Mouse (Mus musculus) erythroid progenitor cell, adult 5-6 weeks (primary cell): ENCODE measurements around the gene Prss23. TPM values are rescaled to one million over a fixed set of nuclear protein-coding genes. Genes with fewer than 3 reads are reported as not detected.

Source experiments
- ATAC-seq: replicated peaks from 2 replicates; pipeline ENCODE4 v1.8.0; 2016; ENCODE audit warnings: moderate number of reproducible peaks, mild to moderate bottlenecking, moderate TSS enrichment, inconsistent platforms; ENCODE audit not compliant: poor library complexity, low FRiP score, severe bottlenecking
- total RNA-seq, 2 experiments: library from RNA; stranded (forward) in 1 of 2; stranded (reverse) in 1 of 2; fragments of 150-400 nt in 1 of 2; fragments of 186-747, 209-891 nt in 1 of 2; gene quantifications; 2 replicates each; pipeline versions ENCODE4 v1.2.3 to v1.2.4; 2015 to 2017; ENCODE audit warnings: low replicate concordance in 2 of 2

Gene Prss23
- total RNA-seq (2015; ENCODE audit: low replicate concordance) (not detected in 2 replicates), total RNA-seq (2017; ENCODE audit: low replicate concordance) (0.77 TPM in 1 of 2 replicates, not detected in the other)

GRCm38 (mm10) chr7:89526731-89527429 is at the start of gene Prss23:
Gene Prss23, minus strand, starts transcription at chr7:89527187.
- no peak for ATAC-seq

GRCm38 (mm10) chr7:89576127-89576526 is 49.1 kb upstream of the Prss23 start:
- no peak for ATAC-seq

DNA sequence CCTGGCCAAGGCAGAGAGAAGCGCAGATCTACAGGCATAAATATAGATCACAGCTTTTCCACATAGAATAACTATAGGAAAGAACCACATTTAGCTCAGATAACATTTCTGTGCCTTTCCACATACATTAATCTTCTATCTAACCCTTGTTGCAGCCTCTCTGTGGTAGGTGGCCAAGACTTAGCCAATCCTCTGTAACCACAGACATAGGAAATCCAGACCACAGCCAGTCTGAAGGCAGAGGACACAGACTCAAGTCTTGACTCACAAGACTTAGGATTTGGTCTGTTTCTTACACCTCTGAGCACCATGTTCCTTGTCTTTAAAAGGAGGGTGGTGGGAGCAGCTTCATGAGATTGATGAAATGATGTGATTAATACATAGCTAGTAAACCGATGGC is 37.6 kb upstream of the Prss23 start:
- ATAC-seq = no peak

- no peak for ATAC-seq
These were observed 36.5 kb upstream of the Prss23 start for GRCm38 (mm10) chr7:89563501-89563900.

DNA sequence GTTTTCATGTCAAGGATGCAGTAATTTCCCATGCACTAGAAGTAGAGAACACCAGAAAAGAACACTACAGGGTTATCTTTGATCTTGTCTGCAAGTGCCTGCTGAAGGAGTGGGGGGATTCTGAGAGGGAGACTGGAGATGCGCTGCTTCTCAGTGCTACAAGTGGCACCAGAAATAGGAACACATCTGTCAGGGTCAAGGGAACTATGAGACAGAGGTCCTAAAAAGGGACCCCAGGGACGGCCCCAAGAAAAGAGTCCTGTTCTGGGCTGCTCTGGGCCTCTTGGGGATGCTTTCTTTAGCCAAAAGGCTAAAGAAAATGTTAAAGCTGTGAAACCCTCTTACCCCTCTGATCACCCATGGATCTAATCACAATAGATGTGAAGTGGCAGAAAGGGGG is 35.2 kb upstream of the Prss23 start:
- ATAC-seq = no peak

DNA sequence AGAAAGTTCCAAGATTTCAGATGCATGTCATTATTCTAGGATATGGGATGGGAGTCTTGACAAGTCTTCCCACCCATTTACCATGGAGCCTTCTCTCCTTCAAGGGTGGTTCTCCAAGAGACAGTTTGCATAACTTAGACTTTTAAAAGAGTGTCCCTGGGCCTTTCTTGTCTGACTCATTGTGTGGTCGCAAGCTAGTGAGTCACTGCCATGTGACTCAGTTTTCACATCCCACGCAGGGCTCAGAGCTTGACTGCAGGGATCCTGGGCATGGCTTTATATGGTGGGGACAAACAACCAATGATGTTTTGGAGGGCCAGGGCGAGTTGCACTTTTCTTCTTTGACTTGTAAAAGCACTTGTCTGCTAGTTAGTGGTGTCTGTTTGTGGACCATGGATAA is 34.0 kb upstream of the Prss23 start:
- ATAC-seq = no peak

- ATAC-seq = no peak
These were observed 32.6 kb upstream of the Prss23 start for GRCm38 (mm10) chr7:89559633-89560032.

- no peak for ATAC-seq
These were observed 32.1 kb upstream of the Prss23 start for GRCm38 (mm10) chr7:89559105-89559504.

DNA sequence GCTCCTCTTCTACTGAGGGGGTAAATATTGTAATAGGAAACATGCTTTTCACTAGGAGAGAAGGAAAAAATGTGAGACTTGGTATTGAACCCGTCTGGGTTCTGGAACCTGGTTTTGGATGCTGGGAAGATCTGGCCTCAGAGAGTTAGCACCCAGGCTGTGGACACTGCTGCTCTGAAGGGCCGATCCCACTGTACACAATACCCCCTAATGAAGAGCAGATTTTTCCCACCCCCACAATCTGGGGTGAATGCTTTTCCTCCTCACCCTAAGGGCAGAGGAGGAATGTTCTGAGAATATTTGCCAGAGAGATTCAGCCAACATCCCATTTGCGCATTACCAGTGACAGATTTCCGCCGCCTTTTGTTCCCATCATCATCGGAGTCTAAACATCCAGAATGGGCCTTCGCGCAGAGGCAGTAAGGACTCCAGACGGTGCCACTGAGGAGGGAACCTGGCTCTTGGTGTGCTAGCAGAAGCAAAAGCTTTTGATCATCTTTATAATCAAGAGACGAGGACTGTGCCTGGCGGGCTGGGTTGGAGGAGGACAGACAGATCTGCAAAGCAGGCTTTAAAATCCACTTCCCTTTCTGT is 31.6 kb upstream of the Prss23 start:
- ATAC-seq = no peak

DNA sequence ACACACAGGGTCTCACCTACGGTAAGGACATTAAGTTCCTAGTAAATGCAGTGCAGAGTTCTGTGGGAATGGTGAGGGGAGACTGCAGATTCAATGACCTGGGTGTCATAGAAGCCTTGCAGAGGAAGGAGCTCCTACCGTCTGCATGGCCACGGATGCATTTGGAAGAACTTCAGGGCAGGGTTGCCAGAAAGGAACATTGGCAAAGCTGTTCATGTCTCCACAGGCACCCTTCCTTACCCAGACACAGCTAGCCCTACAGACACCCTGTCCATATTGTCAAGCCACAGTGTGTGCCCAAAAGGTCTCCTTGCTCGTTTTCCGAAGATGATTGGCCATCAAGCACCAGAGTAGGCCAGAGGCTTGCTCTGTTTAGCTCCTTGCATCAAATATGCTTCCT is 30.1 kb upstream of the Prss23 start:
- no peak for ATAC-seq

GRCm38 (mm10) chr7:89556652-89557051 is 29.7 kb upstream of the Prss23 start:
- no peak for ATAC-seq

DNA sequence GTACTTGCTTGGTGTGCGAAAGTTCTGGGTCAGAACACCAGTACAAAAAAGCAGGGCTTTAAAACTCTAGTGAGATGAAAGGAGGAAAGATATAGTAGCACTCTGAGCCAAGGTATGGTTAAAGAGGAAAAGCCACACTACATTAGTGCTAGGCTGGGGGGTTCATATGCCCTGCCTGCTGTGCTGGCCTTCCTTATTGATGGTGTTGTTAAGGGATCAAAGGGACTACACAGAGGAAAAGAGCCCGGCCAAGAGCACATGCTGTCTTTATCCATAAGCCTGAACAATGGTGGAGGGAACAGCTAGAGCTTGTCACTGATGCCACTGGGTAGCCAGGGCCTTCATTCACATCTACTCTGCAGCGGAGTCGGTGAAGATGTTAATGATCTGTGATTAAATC is 28.2 kb upstream of the Prss23 start:
- no peak for ATAC-seq

- ATAC-seq = no peak
These were observed 27.1 kb upstream of the Prss23 start for GRCm38 (mm10) chr7:89554068-89554467.

DNA sequence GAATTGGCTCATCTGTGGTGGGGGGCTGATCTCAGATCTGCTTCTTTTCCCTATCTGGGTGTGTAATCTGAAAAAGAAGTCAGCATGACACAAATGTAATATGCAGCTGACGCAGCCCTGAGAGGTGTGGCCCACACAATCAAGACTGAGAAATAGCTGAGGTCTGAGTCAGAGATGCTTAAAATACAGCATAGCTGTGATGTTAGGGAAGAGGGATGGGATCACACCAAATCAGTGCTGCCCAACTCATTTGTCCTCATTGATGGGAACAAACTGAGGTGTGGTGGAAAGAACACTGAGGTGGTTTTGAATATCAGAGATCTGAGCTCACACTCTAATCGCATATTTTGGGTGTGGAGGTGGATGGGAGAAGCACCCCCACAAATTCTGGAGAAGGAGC is 14.0 kb upstream of the Prss23 start:
- ATAC-seq = no peak

DNA sequence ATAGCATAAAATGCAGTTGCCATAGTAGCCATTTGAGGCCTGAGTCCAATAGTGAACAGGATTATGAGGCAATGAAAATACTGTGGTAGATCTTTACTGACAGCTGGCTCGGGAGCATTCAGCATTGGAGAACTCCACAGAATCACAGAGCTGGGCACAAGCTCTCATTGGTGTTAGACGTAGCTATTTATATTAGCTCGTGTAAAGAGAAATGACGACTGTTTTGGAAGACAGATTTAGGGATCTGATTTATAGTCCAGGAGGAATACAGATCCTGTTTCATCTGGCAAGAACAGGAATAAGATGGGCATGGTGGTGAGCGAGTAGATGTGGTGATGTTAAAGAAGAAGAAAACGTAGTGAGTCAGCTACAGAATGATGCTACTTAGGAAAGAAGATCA is 12.4 kb upstream of the Prss23 start:
- ATAC-seq = no peak

DNA sequence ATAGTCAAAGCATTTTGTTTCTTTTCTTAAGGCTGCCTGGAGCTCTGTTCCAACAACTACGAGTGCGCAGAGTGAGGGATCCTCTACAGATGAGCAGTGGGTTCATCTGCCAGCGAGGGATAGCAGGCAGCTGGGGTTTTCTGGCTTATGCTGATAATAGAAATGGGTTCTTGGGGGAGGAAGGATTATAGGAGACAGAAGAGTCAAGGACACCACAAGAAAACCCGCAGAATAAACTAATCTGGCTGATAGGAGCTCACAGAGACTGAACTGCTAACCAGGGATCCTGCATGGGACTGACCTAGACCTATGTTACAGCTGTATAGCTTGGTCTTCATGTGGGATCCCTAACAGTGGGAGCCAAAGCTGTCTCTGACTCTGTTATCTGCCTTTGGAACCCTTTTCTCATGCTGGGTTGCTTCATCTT is 456 bp upstream of the Prss23 start:
- ATAC-seq = no peak

- no peak for ATAC-seq
These were observed 3.2 kb downstream of the Prss23 start for GRCm38 (mm10) chr7:89523816-89524215.

DNA sequence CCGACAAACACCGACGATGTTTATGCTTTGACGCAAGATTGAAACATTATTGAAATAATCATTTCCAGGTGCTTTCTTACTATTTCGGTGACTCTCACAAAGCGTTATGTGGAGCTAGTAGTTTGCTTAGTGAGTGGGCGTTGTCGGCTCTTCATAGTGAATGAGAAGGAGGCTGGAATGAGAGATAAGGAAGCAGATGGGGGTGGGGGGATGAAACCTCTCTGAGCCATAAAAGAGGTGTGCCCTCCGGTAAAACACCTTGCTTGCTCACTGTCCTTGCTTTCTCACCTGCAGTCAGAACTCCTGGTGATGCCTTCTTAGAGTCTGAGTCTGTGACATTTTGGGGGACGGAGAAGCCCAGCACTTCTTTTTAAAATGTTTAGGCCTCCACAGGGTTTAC is 4.8 kb downstream of the Prss23 start:
- no peak for ATAC-seq

- no peak for ATAC-seq
These were observed 9.3 kb downstream of the Prss23 start for GRCm38 (mm10) chr7:89517460-89518390.

- ATAC-seq = no peak
These were observed 10.2 kb downstream of the Prss23 start for GRCm38 (mm10) chr7:89516551-89517459.
